Mouse (Mus musculus): ENCODE measurements around the gene Fam151a. TPM values are rescaled to one million over a fixed set of nuclear protein-coding genes. Genes with fewer than 3 reads are reported as not detected.
"Not testable (repeated sequence)": the region's sequence is repeated elsewhere in the genome, so short reads cannot be mapped to it uniquely, and the experiment has no call there.

Gene Fam151a
- polyA plus RNA-seq, 1 experiment from 2014 or later, result 8.8 TPM

GRCm38 (mm10) chr4:106790218-106790617 lies 56.5 kb downstream of the Fam151a start:
- not testable (repeated sequence) for DNase-seq (ENCODE audit: low spot score); H3K9me3 ChIP-seq (replicated peaks; ENCODE audit: low read length); ATAC-seq (replicated peaks; ENCODE audit: low FRiP score, low read depth); H3K4me2 ChIP-seq (ENCODE audit: low read length); H3K9ac ChIP-seq (ENCODE audit: low read depth, low read length); H3K36me3 ChIP-seq (ENCODE audit: insufficient read depth, low read length); H3K27me3 ChIP-seq (ENCODE audit: insufficient read depth, low read length); H3K4me3 ChIP-seq (replicated peaks; ENCODE audit: low read depth, low read length); H3K27ac ChIP-seq
- TF ChIP-seq CTCF (IDR thresholded peaks at IDR 0.05; ENCODE audit: low read depth), result 0 out of 2 replicates have a peak, but pooled peaks have one; percentile 16
- H3K4me1 ChIP-seq (replicated peaks; ENCODE audit: insufficient read depth, low read length), result peaks cover 21% of the 10 kb centered on the region
- 72% methylated on average over 5 of the region's 5 CpGs for WGBS

- Histone ChIP-seq H3K4me3 (replicated peaks; ENCODE audit: low read depth, low read length) (no peak overlapping the region), H3K27ac (no peak overlapping the region), H3K9me3 (replicated peaks; ENCODE audit: low read length) (no peaks in the 10 kb centered on the region), H3K9ac (ENCODE audit: low read depth, low read length) (no peak overlapping the region), H3K27me3 (ENCODE audit: insufficient read depth, low read length) (no peaks in the 10 kb centered on the region), H3K36me3 (ENCODE audit: insufficient read depth, low read length) (no peaks in the 10 kb centered on the region), H3K4me1 (replicated peaks; ENCODE audit: insufficient read depth, low read length) (peaks cover 17% of the 10 kb centered on the region; the same call in 1 of the 2 replicates), H3K4me2 (ENCODE audit: low read length) (no peak overlapping the region)
- DNase-seq (ENCODE audit: low spot score), result no peak
- TF ChIP-seq CTCF (IDR thresholded peaks at IDR 0.05; ENCODE audit: low read depth), result no peak
- ATAC-seq (replicated peaks; ENCODE audit: low FRiP score, low read depth), result no peak
- WGBS, result 89% methylated on average over 1 of the region's 1 CpGs
These were observed 57.2 kb downstream of the Fam151a start for GRCm38 (mm10) chr4:106790938-106791337.

- no peaks in the 10 kb centered on the region for H3K9me3 ChIP-seq (replicated peaks; ENCODE audit: low read length)
- no peak for TF ChIP-seq CTCF (IDR thresholded peaks at IDR 0.05; ENCODE audit: low read depth)
- ATAC-seq (replicated peaks; ENCODE audit: low FRiP score, low read depth), result no peak
- no peaks in the 10 kb centered on the region for H3K27me3 ChIP-seq (ENCODE audit: insufficient read depth, low read length)
- no peak overlapping the region for H3K27ac ChIP-seq
- H3K4me2 ChIP-seq (ENCODE audit: low read length), result no peak overlapping the region
- no peaks in the 10 kb centered on the region for H3K36me3 ChIP-seq (ENCODE audit: insufficient read depth, low read length)
- DNase-seq (ENCODE audit: low spot score), result no peak
- H3K4me1 ChIP-seq (replicated peaks; ENCODE audit: insufficient read depth, low read length), result 0 out of 2 replicates have a peak, but pooled peaks cover 10% of the 10 kb centered on the region
- no peak overlapping the region for H3K9ac ChIP-seq (ENCODE audit: low read depth, low read length)
- no peak overlapping the region for H3K4me3 ChIP-seq (replicated peaks; ENCODE audit: low read depth, low read length)
These were observed 58.6 kb downstream of the Fam151a start for GRCm38 (mm10) chr4:106792276-106792675.

GRCm38 (mm10) chr4:106793826-106794225 lies 60.1 kb downstream of the Fam151a start:
- not testable (repeated sequence) for H3K9ac ChIP-seq (ENCODE audit: low read depth, low read length); H3K36me3 ChIP-seq (ENCODE audit: insufficient read depth, low read length); H3K4me3 ChIP-seq (replicated peaks; ENCODE audit: low read depth, low read length); DNase-seq (ENCODE audit: low spot score); H3K27ac ChIP-seq; H3K9me3 ChIP-seq (replicated peaks; ENCODE audit: low read length); H3K4me2 ChIP-seq (ENCODE audit: low read length); H3K4me1 ChIP-seq (replicated peaks; ENCODE audit: insufficient read depth, low read length); H3K27me3 ChIP-seq (ENCODE audit: insufficient read depth, low read length); ATAC-seq (replicated peaks; ENCODE audit: low FRiP score, low read depth)
- WGBS, result 96% methylated on average over 9 of the region's 9 CpGs

- 84% methylated on average over 7 of the region's 7 CpGs for WGBS
- Histone ChIP-seq H3K36me3 (ENCODE audit: insufficient read depth, low read length) (no peaks in the 10 kb centered on the region), H3K27me3 (ENCODE audit: insufficient read depth, low read length) (no peaks in the 10 kb centered on the region), H3K4me1 (replicated peaks; ENCODE audit: insufficient read depth, low read length) (peaks cover 5% of the 10 kb centered on the region; the same call in 1 of the 2 replicates), H3K9me3 (replicated peaks; ENCODE audit: low read length) (no peaks in the 10 kb centered on the region), H3K9ac (ENCODE audit: low read depth, low read length) (no peak overlapping the region), H3K4me3 (replicated peaks; ENCODE audit: low read depth, low read length) (no peak overlapping the region), H3K4me2 (ENCODE audit: low read length) (no peak overlapping the region), H3K27ac (no peak overlapping the region)
- DNase-seq (ENCODE audit: low spot score) (no peak), ATAC-seq (replicated peaks; ENCODE audit: low FRiP score, low read depth) (no peak)
- no peak for TF ChIP-seq CTCF (IDR thresholded peaks at IDR 0.05; ENCODE audit: low read depth)
These were observed 60.6 kb downstream of the Fam151a start for GRCm38 (mm10) chr4:106794247-106794646.

GRCm38 (mm10) chr4:106795289-106795688 lies 61.6 kb downstream of the Fam151a start:
- H3K27me3 ChIP-seq (ENCODE audit: insufficient read depth, low read length), result no peaks in the 10 kb centered on the region
- no peak for TF ChIP-seq CTCF (IDR thresholded peaks at IDR 0.05; ENCODE audit: low read depth)
- H3K4me1 ChIP-seq (replicated peaks; ENCODE audit: insufficient read depth, low read length), result peaks cover 8% of the 10 kb centered on the region; the same call in 1 of the 2 replicates
- no peak overlapping the region for H3K4me3 ChIP-seq (replicated peaks; ENCODE audit: low read depth, low read length)
- WGBS, result 88% methylated on average over 2 of the region's 2 CpGs
- no peak overlapping the region for H3K9ac ChIP-seq (ENCODE audit: low read depth, low read length)
- no peaks in the 10 kb centered on the region for H3K36me3 ChIP-seq (ENCODE audit: insufficient read depth, low read length)
- no peak for DNase-seq (ENCODE audit: low spot score)
- no peak overlapping the region for H3K27ac ChIP-seq
- no peaks in the 10 kb centered on the region for H3K9me3 ChIP-seq (replicated peaks; ENCODE audit: low read length)
- ATAC-seq (replicated peaks; ENCODE audit: low FRiP score, low read depth), result no peak
- H3K4me2 ChIP-seq (ENCODE audit: low read length), result no peak overlapping the region

Other genes starting within 250 kb of the Fam151a start
- 40.1 and 40.6 TPM in 2 replicates for gene Bsnd, start 241.6 kb upstream of the Fam151a start, polyA plus RNA-seq (2015; fragmentation: Nextera tagmentation; extraction: Ambion mirVana)
- gene Dhcr24, start 172.9 kb upstream of the Fam151a start, polyA plus RNA-seq (2015; fragmentation: Nextera tagmentation; extraction: Ambion mirVana), result 6.3 and 6.5 TPM in 2 replicates
- gene Lexm, start 116.6 kb upstream of the Fam151a start, polyA plus RNA-seq (2015; fragmentation: Nextera tagmentation; extraction: Ambion mirVana), result not detected in 2 replicates
- 5.0 and 5.9 TPM in 2 replicates for gene Ttc22, start 111.5 kb upstream of the Fam151a start, polyA plus RNA-seq (2015; fragmentation: Nextera tagmentation; extraction: Ambion mirVana)
- gene Pars2, start 82.8 kb upstream of the Fam151a start, polyA plus RNA-seq (2015; fragmentation: Nextera tagmentation; extraction: Ambion mirVana), result 11.8 and 12.8 TPM in 2 replicates
- gene Ttc4, start 54.9 kb upstream of the Fam151a start, polyA plus RNA-seq (2015; fragmentation: Nextera tagmentation; extraction: Ambion mirVana), result 63.7 and 64.0 TPM in 2 replicates
- gene Mroh7, start 3.0 kb upstream of the Fam151a start, polyA plus RNA-seq (2015; fragmentation: Nextera tagmentation; extraction: Ambion mirVana), result 0.58 and 0.91 TPM in 2 replicates
- gene Acot11, start 71.1 kb downstream of the Fam151a start, polyA plus RNA-seq (2015; fragmentation: Nextera tagmentation; extraction: Ambion mirVana), result 1.7 and 1.9 TPM in 2 replicates
- gene Ssbp3, start 176.8 kb downstream of the Fam151a start, polyA plus RNA-seq (2015; fragmentation: Nextera tagmentation; extraction: Ambion mirVana), result 62.6 and 68.3 TPM in 2 replicates

All from kidney, postnatal 0 days (tissue).